Mouse (Mus musculus) myocyte (in vitro differentiated cells): ENCODE measurements around the gene Gpr19.

Experiments
- MYOG ChIP-seq, 3 experiments: IDR thresholded peaks; one replicate each; pipeline ENCODE4 v1.6.1; 2011; ENCODE audit warnings: control low read depth in 2 of 3, low read depth in 2 of 3, mild to moderate bottlenecking in 2 of 3; ENCODE audit not compliant: insufficient read length in 2 of 3, control insufficient read depth in 1 of 3, insufficient read depth in 1 of 3
- SRF ChIP-seq: IDR thresholded peaks from one replicate; pipeline ENCODE4 v1.6.1; 2011; ENCODE audit warnings: low read depth; ENCODE audit not compliant: control insufficient read depth, insufficient read length

- TF ChIP-seq MYOG (IDR thresholded peaks at IDR 0.05; ENCODE audit: control insufficient read depth in 1 of 3, insufficient read depth in 1 of 3, insufficient read length in 2 of 3, low read depth in 2 of 3) (no peak), SRF (no peak)
Measured at GRCm38 (mm10) chr6:134829786-134830700, 68.3 kb downstream of the Gpr19 start, which contains the start of gene Crebl2.
